In genomic region chr8:120078080-120078479, GRCm38 (mm10) we compare ENCODE assay signal across 8 mouse cellular contexts. TPM values are rescaled to one million over a fixed set of nuclear protein-coding genes. Genes with fewer than 3 reads are reported as not detected.
DNase-seq lines count a peak whose midpoint lies in the region; ATAC-seq and TF ChIP-seq lines count a peak whose summit lies in the region.
"Had no signal": no experiment of that assay in that cellular context is flagged by ENCODE, and none has a peak within 500 bp of the region (broad histone marks: within the 10 kb centered on the region; RNA-seq: fewer than 3 reads in every experiment).

No protein-coding gene starts in this region.

- no peak overlapping the region for H3K27ac ChIP-seq in forebrain, embryonic 15.5 days (replicated peaks)
- no peak overlapping the region for H3K27ac ChIP-seq in hindbrain, postnatal 0 days
- no peak overlapping the region for H3K27ac ChIP-seq in midbrain, embryonic 15.5 days
- H3K27ac ChIP-seq: macrophage had no signal

- WGBS in forebrain, embryonic 15.5 days: 11% methylated on average over 10 of the region's 10 CpGs
- 19% methylated on average over 10 of the region's 10 CpGs for WGBS in hindbrain, postnatal 0 days
- WGBS in midbrain, embryonic 15.5 days: 17% methylated on average over 10 of the region's 10 CpGs

- ATAC-seq in forebrain, embryonic 15.5 days (replicated peaks): peak; percentile 63; the same call in 1 of the 2 replicates
- peak; percentile 38; the same call in 1 of the 2 replicates for ATAC-seq in hindbrain, postnatal 0 days
- ATAC-seq in midbrain, embryonic 15.5 days (replicated peaks): peak; percentile 57

- no peak overlapping the region for H3K9ac ChIP-seq in forebrain, embryonic 15.5 days (replicated peaks)
- no peak overlapping the region for H3K9ac ChIP-seq in hindbrain, postnatal 0 days (replicated peaks; ENCODE audit: low read length)
- H3K9ac ChIP-seq in midbrain, embryonic 15.5 days: no peak overlapping the region

- H3K9me3 ChIP-seq in forebrain, embryonic 15.5 days: no peaks in the 10 kb centered on the region
- H3K9me3 ChIP-seq in hindbrain, postnatal 0 days (ENCODE audit: low read length): no peaks in the 10 kb centered on the region
- H3K9me3 ChIP-seq in midbrain, embryonic 15.5 days: no peaks in the 10 kb centered on the region

- peaks cover 25% of the 10 kb centered on the region for H3K36me3 ChIP-seq in forebrain, embryonic 15.5 days
- H3K36me3 ChIP-seq in hindbrain, postnatal 0 days (ENCODE audit: insufficient read depth, low read length): peaks cover 24% of the 10 kb centered on the region
- peaks cover 20% of the 10 kb centered on the region for H3K36me3 ChIP-seq in midbrain, embryonic 15.5 days (replicated peaks)

- H3K4me1 ChIP-seq in forebrain, embryonic 15.5 days: peaks cover 3% of the 10 kb centered on the region; the same call in 1 of the 2 replicates
- H3K4me1 ChIP-seq in hindbrain, postnatal 0 days (ENCODE audit: insufficient read depth, low read length): no peaks in the 10 kb centered on the region
- H3K4me1 ChIP-seq in midbrain, embryonic 15.5 days: no peaks in the 10 kb centered on the region

- no peak overlapping the region for H3K4me2 ChIP-seq in forebrain, embryonic 15.5 days (replicated peaks)
- no peak overlapping the region for H3K4me2 ChIP-seq in hindbrain, postnatal 0 days (ENCODE audit: low read depth, low read length)
- no peak overlapping the region for H3K4me2 ChIP-seq in midbrain, embryonic 15.5 days

- TF ChIP-seq CTCF in hindbrain, postnatal 0 days (IDR thresholded peaks at IDR 0.05; ENCODE audit: low read depth): peak; percentile 83

- intact Hi-C loops in left cerebral cortex, postnatal 10 days (cut with DNase I): loop anchor here (2.0 kb wide), 1 partner anchor 133 kb away; no protein-coding TSS in a partner anchor

- no peak overlapping the region for H3K4me3 ChIP-seq in forebrain, embryonic 15.5 days
- H3K4me3 ChIP-seq in hindbrain, postnatal 0 days (ENCODE audit: low read length): no peak overlapping the region
- H3K4me3 ChIP-seq in midbrain, embryonic 15.5 days: no peak overlapping the region

- H3K27me3 ChIP-seq in forebrain, embryonic 15.5 days: no peaks in the 10 kb centered on the region
- H3K27me3 ChIP-seq in hindbrain, postnatal 0 days (ENCODE audit: insufficient read depth, low read length): no peaks in the 10 kb centered on the region
- no peaks in the 10 kb centered on the region for H3K27me3 ChIP-seq in midbrain, embryonic 15.5 days (replicated peaks)

- DNase-seq in NIH3T3 (ENCODE audit: low read depth): peak; percentile 89
- DNase-seq in c-Kit-positive CD71-positive TER-119-negative erythroid progenitor cells, embryonic 14.5 days (ENCODE audit: low read depth): peak; percentile 49
- DNase-seq in hindbrain, postnatal 0 days (ENCODE audit: low spot score): peak; percentile 87
- peak; percentile 65 to 87 for DNase-seq in left cerebral cortex, postnatal 10 days (ENCODE audit: extremely low spot score in 1 of 2, low spot score in 2 of 2)
- DNase-seq in spleen, adult 18-20 months: peak; percentile 43 to 79

RNA-seq across cellular contexts. Expression of gene Zdhhc7, which starts 23.2 kb away (rescaled TPM):
- polyA plus RNA-seq in forebrain, embryonic 15.5 days (2015; fragmentation: Nextera tagmentation; extraction: Ambion mirVana): 30.9 and 34.5 TPM in 2 replicates
- 37.7 and 46.2 TPM in 2 replicates for total RNA-seq in hindbrain, postnatal 0 days (2014; rRNA removed)
- 25.3 and 26.6 TPM in 2 replicates for polyA plus RNA-seq in hindbrain, postnatal 0 days (2015; fragmentation: Nextera tagmentation; extraction: Ambion mirVana)
- total RNA-seq in left cerebral cortex, postnatal 10 days (2021): 10 to 100 TPM; 32.4 to 36.1 TPM
- 31.3 and 33.8 TPM in 2 replicates for polyA plus RNA-seq in midbrain, embryonic 15.5 days (2015; fragmentation: Nextera tagmentation; extraction: Ambion mirVana)

RNA-seq across cellular contexts. Expression of gene 6430548M08Rik, which starts 35.9 kb away (rescaled TPM):
- polyA plus RNA-seq in forebrain, embryonic 15.5 days (2015; fragmentation: Nextera tagmentation; extraction: Ambion mirVana): 23.1 and 30.0 TPM in 2 replicates
- total RNA-seq in hindbrain, postnatal 0 days (2014; rRNA removed): 66.1 and 75.6 TPM in 2 replicates
- polyA plus RNA-seq in hindbrain, postnatal 0 days (2015; fragmentation: Nextera tagmentation; extraction: Ambion mirVana): 33.9 and 35.6 TPM in 2 replicates
- 100 to 1,000 TPM; 105 TPM for total RNA-seq in left cerebral cortex, postnatal 10 days (2021)
- polyA plus RNA-seq in midbrain, embryonic 15.5 days (2015; fragmentation: Nextera tagmentation; extraction: Ambion mirVana): 33.6 and 35.7 TPM in 2 replicates
